Mouse (Mus musculus): ENCODE data around the gene Scrn2. TPM values are rescaled to one million over a fixed set of nuclear protein-coding genes. Genes with fewer than 3 reads are reported as not detected.

Gene Scrn2
- total RNA-seq, 1 experiment = 16.5 TPM

DNA sequence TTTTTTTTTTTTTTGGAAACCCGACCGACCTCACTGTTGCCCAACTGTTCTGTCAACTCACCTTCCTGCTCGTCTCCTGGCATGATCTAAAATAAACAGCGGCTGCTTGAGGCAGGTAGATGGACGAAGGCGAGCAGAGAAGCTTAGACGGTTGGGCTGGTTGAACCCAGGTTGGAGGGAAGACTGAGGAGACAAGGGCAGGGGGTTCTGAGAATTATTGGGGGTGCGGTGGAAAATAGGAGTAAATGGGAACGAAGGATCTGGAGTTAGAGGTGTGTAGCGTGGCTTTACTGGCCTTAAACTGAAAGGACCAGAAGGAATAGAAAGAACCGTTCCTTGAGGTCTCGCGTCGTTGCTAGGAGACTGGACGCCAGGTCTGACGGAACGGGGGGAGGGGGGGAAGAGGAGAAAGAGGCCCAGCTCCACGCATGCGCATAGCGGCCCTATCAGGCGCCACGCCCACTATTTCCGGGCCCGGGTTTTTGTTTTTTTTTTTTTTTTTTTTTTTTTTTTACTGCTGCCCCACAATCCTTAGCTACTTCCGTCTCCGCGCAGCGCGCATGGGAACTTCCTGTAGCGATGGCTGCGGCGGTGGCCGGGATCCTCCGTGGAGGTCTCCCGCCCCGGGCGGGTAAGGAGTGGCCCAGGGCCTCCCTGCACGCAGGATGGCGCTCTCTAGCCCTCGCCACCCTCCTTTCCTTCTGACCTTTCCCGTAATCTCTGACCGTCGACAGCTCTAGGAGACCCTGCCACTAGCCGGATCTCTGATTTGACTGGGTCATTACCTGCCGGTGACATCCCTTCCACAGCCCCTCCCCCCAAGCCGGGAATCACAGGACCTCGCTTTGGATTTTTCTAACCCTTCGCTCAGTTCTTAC is 11.5 kb downstream of the Scrn2 start, which contains the start of the genes Lrrc46 and Mrpl10:
Gene Lrrc46 (minus strand): TSS at position 386 of the 878 bp plus-strand sequence.
Gene Mrpl10 (plus strand): TSS at position 539 of the 878 bp plus-strand sequence.
- peak; percentile 96 for DNase-seq (ENCODE audit: low read depth, low spot score)
- no peaks in the 10 kb centered on the region for H3K9me3 ChIP-seq (ENCODE audit: control insufficient read depth, insufficient read depth, low read depth, low read length)
- H3K4me3 ChIP-seq (ENCODE audit: insufficient read depth in 1 of 2, low read depth in 1 of 2, low read length in 2 of 2, poor library complexity in 1 of 2, severe bottlenecking in 1 of 2) = peak within 1 kb of the TSS; percentile 83 to 98
- peaks cover 6% of the 10 kb centered on the region; the same call in 1 of the 2 replicates for H3K36me3 ChIP-seq (ENCODE audit: control insufficient read depth, insufficient read depth, low read length, poor library complexity, severe bottlenecking)
- H3K9ac ChIP-seq (ENCODE audit: insufficient read depth, low read depth, low read length, poor library complexity, severe bottlenecking) = peak within 1 kb of the TSS; percentile 99
- in situ Hi-C loops (cut with MboI; ENCODE audit: low sequenced_read_pairs in 2 of 2, unreplicated experiment in 2 of 2) = no loop called here
- peaks cover 0 to 13% of the 10 kb centered on the region in 2 experiments; a peak in 2 of 4 replicates for H3K4me1 ChIP-seq (ENCODE audit: control insufficient read depth in 2 of 2, insufficient read depth in 2 of 2, low read length in 2 of 2, poor library complexity in 1 of 2)
- peak; percentile 34; the same call in 1 of the 2 replicates for TF ChIP-seq HCFC1 (IDR thresholded peaks at IDR 0.05; ENCODE audit: borderline replicate concordance, insufficient read depth, low read length)
- no peak for TF ChIP-seq CHD2 (IDR thresholded peaks at IDR 0.05; ENCODE audit: low read depth, low read length)
- TF ChIP-seq MAFK (IDR thresholded peaks at IDR 0.05; ENCODE audit: insufficient read depth, low read depth, low read length) = peak; percentile 47; the same call in 1 of the 2 replicates
- TF ChIP-seq ZC3H11A (IDR thresholded peaks at IDR 0.05; ENCODE audit: borderline replicate concordance, low read depth, low read length) = no peak
- peak; percentile 100 for TF ChIP-seq ZNF384 (IDR thresholded peaks at IDR 0.05; ENCODE audit: low read depth, low read length)
- H3K27ac ChIP-seq (ENCODE audit: insufficient read depth, low read depth, low read length, poor library complexity, severe bottlenecking) = peak within 1 kb of the TSS; percentile 88

DNA sequence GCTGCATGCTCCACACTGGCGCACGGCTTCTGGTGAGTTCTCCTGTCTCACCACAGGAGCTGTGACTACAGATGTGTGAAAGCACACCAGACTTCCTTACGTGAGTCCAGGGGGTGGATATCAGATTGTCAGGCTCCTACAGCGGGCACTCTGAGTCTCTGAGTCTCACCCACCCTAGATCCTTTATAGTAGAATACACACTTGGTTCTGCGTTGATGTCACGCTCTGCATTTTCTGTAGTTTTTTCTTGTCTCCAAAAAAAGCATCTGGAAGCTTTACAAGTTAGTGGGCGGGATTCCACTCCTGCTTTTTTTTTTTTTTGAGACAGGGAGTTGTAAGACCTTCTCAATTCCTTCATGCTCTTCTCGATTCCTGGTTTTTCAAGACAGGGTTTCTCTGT is 15.2 kb downstream of the Scrn2 start:
- H3K4me3 ChIP-seq (ENCODE audit: insufficient read depth in 1 of 2, low read depth in 1 of 2, low read length in 2 of 2, poor library complexity in 1 of 2, severe bottlenecking in 1 of 2) = no peak overlapping the region
- H3K9ac ChIP-seq (ENCODE audit: insufficient read depth, low read depth, low read length, poor library complexity, severe bottlenecking) = no peak overlapping the region
- in situ Hi-C loops (cut with MboI; ENCODE audit: low sequenced_read_pairs in 2 of 2, unreplicated experiment in 2 of 2) = no loop called here
- H3K4me1 ChIP-seq (ENCODE audit: control insufficient read depth in 2 of 2, insufficient read depth in 2 of 2, low read length in 2 of 2, poor library complexity in 1 of 2) = peaks cover 0 to 4% of the 10 kb centered on the region in 2 experiments; a peak in 2 of 4 replicates
- DNase-seq (ENCODE audit: low read depth, low spot score) = no peak
- H3K36me3 ChIP-seq (ENCODE audit: control insufficient read depth, insufficient read depth, low read length, poor library complexity, severe bottlenecking) = peaks cover 18% of the 10 kb centered on the region; the same call in 1 of the 2 replicates
- no peak for TF ChIP-seq ZC3H11A (IDR thresholded peaks at IDR 0.05; ENCODE audit: borderline replicate concordance, low read depth, low read length)
- no peak for TF ChIP-seq ZNF384 (IDR thresholded peaks at IDR 0.05; ENCODE audit: low read depth, low read length)
- no peak for TF ChIP-seq CHD2 (IDR thresholded peaks at IDR 0.05; ENCODE audit: low read depth, low read length)
- TF ChIP-seq HCFC1 (IDR thresholded peaks at IDR 0.05; ENCODE audit: borderline replicate concordance, insufficient read depth, low read length) = no peak
- no peak for TF ChIP-seq MAFK (IDR thresholded peaks at IDR 0.05; ENCODE audit: insufficient read depth, low read depth, low read length)
- H3K27ac ChIP-seq (ENCODE audit: insufficient read depth, low read depth, low read length, poor library complexity, severe bottlenecking) = no peak overlapping the region
- H3K9me3 ChIP-seq (ENCODE audit: control insufficient read depth, insufficient read depth, low read depth, low read length) = no peaks in the 10 kb centered on the region

DNA sequence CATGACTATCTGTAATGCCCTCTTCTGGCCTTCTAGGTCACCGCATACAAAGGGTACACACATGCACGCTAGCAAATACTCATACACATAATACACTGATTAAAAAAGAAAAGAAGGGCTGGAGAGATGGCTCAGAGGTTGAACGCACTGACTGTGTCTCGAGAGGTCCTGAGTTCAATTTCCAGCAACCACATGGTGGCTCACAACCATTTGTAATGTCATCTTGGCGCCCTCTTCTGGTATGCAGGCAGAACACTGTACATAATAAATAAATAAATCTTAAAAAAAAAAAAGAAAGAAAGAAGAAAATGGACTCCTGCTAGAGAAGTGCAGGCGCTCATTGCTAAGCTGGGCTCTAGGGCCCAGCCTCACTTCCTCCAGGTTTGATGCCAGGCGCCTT is 16.1 kb downstream of the Scrn2 start:
- in situ Hi-C loops (cut with MboI; ENCODE audit: low sequenced_read_pairs in 2 of 2, unreplicated experiment in 2 of 2) = no loop called here
- Histone ChIP-seq H3K9ac (ENCODE audit: insufficient read depth, low read depth, low read length, poor library complexity, severe bottlenecking) (no peak overlapping the region), H3K4me1 (ENCODE audit: control insufficient read depth in 2 of 2, insufficient read depth in 2 of 2, low read length in 2 of 2, poor library complexity in 1 of 2) (peaks cover 3 to 4% of the 10 kb centered on the region in 2 experiments; a peak in 3 of 4 replicates), H3K4me3 (ENCODE audit: insufficient read depth in 1 of 2, low read depth in 1 of 2, low read length in 2 of 2, poor library complexity in 1 of 2, severe bottlenecking in 1 of 2) (no peak overlapping the region), H3K9me3 (ENCODE audit: control insufficient read depth, insufficient read depth, low read depth, low read length) (no peaks in the 10 kb centered on the region), H3K27ac (ENCODE audit: insufficient read depth, low read depth, low read length, poor library complexity, severe bottlenecking) (no peak overlapping the region), H3K36me3 (ENCODE audit: control insufficient read depth, insufficient read depth, low read length, poor library complexity, severe bottlenecking) (peaks cover 18% of the 10 kb centered on the region; the same call in 1 of the 2 replicates)
- no peak for DNase-seq (ENCODE audit: low read depth, low spot score)
- TF ChIP-seq CHD2 (IDR thresholded peaks at IDR 0.05; ENCODE audit: low read depth, low read length) (no peak), ZC3H11A (IDR thresholded peaks at IDR 0.05; ENCODE audit: borderline replicate concordance, low read depth, low read length) (0 out of 2 replicates have a peak, but pooled peaks have one; percentile 6), ZNF384 (IDR thresholded peaks at IDR 0.05; ENCODE audit: low read depth, low read length) (peak; percentile 95)

DNA sequence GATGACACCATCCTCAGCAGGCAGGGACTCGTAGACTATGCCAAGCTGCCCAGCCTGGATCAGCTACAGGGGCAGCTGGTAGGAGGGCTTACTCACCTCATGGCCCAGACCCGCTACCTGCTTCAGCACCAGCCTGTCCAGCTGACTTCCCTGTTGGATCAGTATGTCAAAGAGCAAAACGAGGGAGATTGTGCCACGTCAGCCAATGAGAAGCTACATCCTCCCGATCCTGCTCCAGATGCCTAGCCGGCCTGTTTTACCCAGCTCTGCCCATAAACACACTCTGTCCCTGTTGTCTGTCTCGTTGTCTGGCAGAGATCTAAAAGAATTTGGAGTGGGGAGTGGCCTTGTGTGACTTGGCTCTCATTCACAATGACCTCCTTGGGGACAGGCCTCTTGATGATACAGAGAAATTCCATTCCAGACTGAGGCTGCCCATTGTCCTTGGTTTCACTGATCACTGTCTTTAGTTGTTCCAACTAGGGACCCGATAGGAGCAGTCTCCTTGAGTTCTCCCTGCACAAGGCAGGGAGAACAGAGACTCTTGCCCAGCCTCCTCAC is 18.4 kb downstream of the Scrn2 start:
- Histone ChIP-seq H3K9ac (ENCODE audit: insufficient read depth, low read depth, low read length, poor library complexity, severe bottlenecking) (no peak overlapping the region), H3K9me3 (ENCODE audit: control insufficient read depth, insufficient read depth, low read depth, low read length) (no peaks in the 10 kb centered on the region), H3K36me3 (ENCODE audit: control insufficient read depth, insufficient read depth, low read length, poor library complexity, severe bottlenecking) (peaks cover 18% of the 10 kb centered on the region; the same call in 1 of the 2 replicates), H3K4me1 (ENCODE audit: control insufficient read depth in 2 of 2, insufficient read depth in 2 of 2, low read length in 2 of 2, poor library complexity in 1 of 2) (peaks cover 3 to 15% of the 10 kb centered on the region in 2 experiments; a peak in 3 of 4 replicates), H3K4me3 (ENCODE audit: insufficient read depth in 1 of 2, low read depth in 1 of 2, low read length in 2 of 2, poor library complexity in 1 of 2, severe bottlenecking in 1 of 2) (no peak overlapping the region), H3K27ac (ENCODE audit: insufficient read depth, low read depth, low read length, poor library complexity, severe bottlenecking) (no peak overlapping the region)
- DNase-seq (ENCODE audit: low read depth, low spot score) = no peak
- in situ Hi-C loops (cut with MboI; ENCODE audit: low sequenced_read_pairs in 2 of 2, unreplicated experiment in 2 of 2) = no loop called here
- TF ChIP-seq CHD2 (IDR thresholded peaks at IDR 0.05; ENCODE audit: low read depth, low read length) (no peak), ZC3H11A (IDR thresholded peaks at IDR 0.05; ENCODE audit: borderline replicate concordance, low read depth, low read length) (no peak), MAFK (IDR thresholded peaks at IDR 0.05; ENCODE audit: insufficient read depth, low read depth, low read length) (no peak), HCFC1 (IDR thresholded peaks at IDR 0.05; ENCODE audit: borderline replicate concordance, insufficient read depth, low read length) (no peak), ZNF384 (IDR thresholded peaks at IDR 0.05; ENCODE audit: low read depth, low read length) (no peak)

Data from ES-E14 (cell line).